Mouse (Mus musculus): ENCODE measurements around the gene Gm7168. TPM values are rescaled to one million over a fixed set of nuclear protein-coding genes. Genes with fewer than 3 reads are reported as not detected.
"Not testable (repeated sequence)": the region's sequence is repeated elsewhere in the genome, so short reads cannot be mapped to it uniquely, and the experiment has no call there.

Gm7168 gene
- total RNA-seq, 2 experiments from 2014 or later, result not detected

DNA sequence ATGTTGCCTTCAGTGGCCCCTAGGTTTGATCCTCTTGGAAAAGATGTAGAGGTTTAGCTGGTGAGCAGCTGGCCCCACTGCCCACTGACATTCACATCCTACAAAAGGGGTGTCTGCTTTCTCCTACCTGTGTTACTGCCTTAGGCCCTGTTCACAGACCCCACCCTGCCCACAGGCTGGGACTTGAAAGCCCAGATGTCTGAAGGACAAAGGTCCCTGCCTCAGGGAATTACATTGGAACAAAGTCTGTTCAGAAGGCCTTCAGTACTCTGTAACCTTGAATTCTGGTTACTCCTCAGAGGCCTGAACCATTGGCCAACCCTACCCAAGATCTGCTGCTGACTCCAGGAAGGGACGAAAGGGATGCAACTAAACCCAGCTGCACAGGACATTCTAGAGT, 39.5 kb downstream of the Gm7168 start:
- no peak for DNase-seq (ENCODE audit: low spot score)

DNA sequence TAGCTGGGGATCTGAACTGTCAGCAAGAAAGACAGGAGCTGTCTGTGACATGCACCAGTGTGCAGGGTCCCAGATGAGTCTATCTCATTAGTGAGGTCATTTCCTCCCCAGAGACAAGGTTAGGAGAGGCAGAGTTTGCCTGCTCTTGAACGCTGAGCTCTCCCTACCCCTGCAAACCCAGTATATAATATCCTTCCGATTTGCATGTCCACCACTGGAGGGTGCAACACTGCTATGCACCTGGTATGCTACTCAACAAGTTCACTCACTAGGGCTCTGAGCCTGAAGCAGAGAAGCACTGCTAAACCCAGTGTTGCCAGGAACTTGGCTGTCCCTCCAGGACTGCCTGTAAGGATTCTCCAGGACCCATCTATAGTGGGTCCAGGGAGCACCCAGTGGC, 45.3 kb downstream of the Gm7168 start:
- not testable (repeated sequence) for DNase-seq (ENCODE audit: low spot score)

Other genes with a start within 250 kb of the Gm7168 start
- gene Afdn, start 187.8 kb upstream of the Gm7168 start, total RNA-seq (2021), result 10 to 100 TPM; 18.3 to 30.2 TPM
- 1 to 10 TPM; 1.5 to 1.8 TPM for gene Tcte2, start 186.5 kb upstream of the Gm7168 start, total RNA-seq (2021)
- not detected for gene Gm7356, start 55.3 kb downstream of the Gm7168 start, total RNA-seq (2021)
- not detected for gene Gm7358, start 111.2 kb downstream of the Gm7168 start, total RNA-seq (2021)